19 mouse cellular contexts compared by ENCODE assay signal in the genomic region with DNA sequence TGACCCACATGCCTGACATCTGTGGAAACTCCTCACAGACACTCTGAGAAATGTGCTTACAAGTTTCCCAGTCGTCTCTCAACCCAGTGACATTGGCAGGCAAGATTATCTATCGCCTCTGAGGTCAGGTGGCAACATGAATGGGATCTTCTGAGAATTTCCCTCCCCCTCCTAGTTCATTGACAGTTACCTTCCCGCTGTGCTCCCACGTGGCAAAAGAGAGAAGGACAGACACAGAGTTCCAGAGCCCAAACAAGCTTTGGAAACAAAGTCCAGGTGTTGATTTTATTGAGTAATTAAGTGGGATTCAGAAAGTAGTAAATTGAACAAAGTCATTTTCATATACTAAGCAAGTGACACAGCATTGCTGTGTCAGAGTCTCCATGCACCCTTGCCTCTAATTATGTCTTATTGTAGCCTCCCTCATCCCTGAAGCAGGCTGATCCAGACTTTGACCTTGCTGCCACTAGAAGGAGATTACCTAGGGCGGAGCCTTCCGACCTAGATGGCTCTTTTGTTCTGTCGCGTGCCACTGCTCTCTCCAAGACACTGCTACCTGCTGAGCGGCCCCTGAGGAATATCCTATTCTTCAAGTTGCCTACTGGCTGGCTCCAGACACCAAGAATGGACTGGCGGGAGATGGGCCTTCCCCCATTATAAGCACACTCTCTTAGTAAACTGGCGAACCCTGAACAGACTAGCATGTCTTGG. TPM values are rescaled to one million over a fixed set of nuclear protein-coding genes. Genes with fewer than 3 reads are reported as not detected.
DNase-seq lines count a peak whose midpoint lies in the region; ATAC-seq and TF ChIP-seq lines count a peak whose summit lies in the region.
"Had no signal": no experiment of that assay in that cellular context is flagged by ENCODE, and none has a peak within 500 bp of the region (broad histone marks: within the 10 kb centered on the region; RNA-seq: fewer than 3 reads in every experiment).

No protein-coding gene starts in this region.

- H3K36me3 ChIP-seq in forebrain, embryonic 15.5 days = no peaks in the 10 kb centered on the region
- no peaks in the 10 kb centered on the region for H3K36me3 ChIP-seq in forebrain, embryonic 13.5 days (ENCODE audit: poor library complexity, severe bottlenecking)
- no peaks in the 10 kb centered on the region for H3K36me3 ChIP-seq in E14TG2a.4 (ENCODE audit: insufficient read depth, low read length)
- H3K36me3 ChIP-seq in midbrain, embryonic 10.5 days = no peaks in the 10 kb centered on the region
- H3K36me3 ChIP-seq: G1E; limb, embryonic 12.5 days; liver, embryonic 15.5 days had no signal

- 0 out of 2 replicates have a peak, but pooled peaks cover 3% of the 10 kb centered on the region for H3K27me3 ChIP-seq in forebrain, embryonic 15.5 days
- peaks cover 25% of the 10 kb centered on the region; the same call in 1 of the 2 replicates for H3K27me3 ChIP-seq in forebrain, embryonic 13.5 days
- H3K27me3 ChIP-seq in E14TG2a.4 (ENCODE audit: insufficient read depth, low read length) = peaks cover 24% of the 10 kb centered on the region
- peaks cover 52% of the 10 kb centered on the region for H3K27me3 ChIP-seq in midbrain, embryonic 10.5 days (ENCODE audit: low read depth, poor library complexity, severe bottlenecking)

- DNase-seq in embryo, embryonic 10.5 days (ENCODE audit: low spot score) = peak; percentile 22
- DNase-seq in midbrain, embryonic 10.5 days (ENCODE audit: low spot score) = peak; percentile 36
- no peak for DNase-seq in adrenal gland, postnatal 25 days
- DNase-seq: heart, postnatal 10 days; kidney, adult 8-10 months; lung, postnatal 4 days; spleen, adult 18-20 months had no signal

- no peak for ATAC-seq in forebrain, embryonic 15.5 days (replicated peaks)
- ATAC-seq in forebrain, embryonic 13.5 days = no peak
- ATAC-seq in monocyte, adult 5-6 weeks (replicated peaks; ENCODE audit: insufficient number of reproducible peaks, low FRiP score, low TSS enrichment, poor library complexity, severe bottlenecking) = no peak
- no peak for ATAC-seq in megakaryocyte, adult 5-6 weeks (ENCODE audit: poor library complexity, severe bottlenecking)

- TF ChIP-seq CTCF in E14TG2a.4 (conservative IDR thresholded peaks at IDR 0.05; ENCODE audit: low read length) = no peak

- H3K9me3 ChIP-seq in forebrain, embryonic 15.5 days = no peaks in the 10 kb centered on the region
- H3K9me3 ChIP-seq in forebrain, embryonic 13.5 days (replicated peaks) = 0 out of 2 replicates have a peak, but pooled peaks cover under 1% of the 10 kb centered on the region
- 0 out of 2 replicates have a peak, but pooled peaks cover under 1% of the 10 kb centered on the region for H3K9me3 ChIP-seq in E14TG2a.4 (ENCODE audit: low read length)
- peaks cover 5% of the 10 kb centered on the region; the same call in 1 of the 2 replicates for H3K9me3 ChIP-seq in midbrain, embryonic 10.5 days (replicated peaks)
- H3K9me3 ChIP-seq: G1E; liver, embryonic 15.5 days had no signal

- no peak overlapping the region for H3K27ac ChIP-seq in forebrain, embryonic 15.5 days (replicated peaks)
- no peak overlapping the region for H3K27ac ChIP-seq in forebrain, embryonic 13.5 days
- H3K27ac ChIP-seq in midbrain, embryonic 10.5 days (replicated peaks) = no peak overlapping the region
- H3K27ac ChIP-seq: limb, embryonic 12.5 days; liver, embryonic 15.5 days had no signal

- H3K4me1 ChIP-seq in forebrain, embryonic 15.5 days = no peaks in the 10 kb centered on the region
- peaks cover 4% of the 10 kb centered on the region; the same call in 1 of the 2 replicates for H3K4me1 ChIP-seq in forebrain, embryonic 13.5 days
- peaks cover 27% of the 10 kb centered on the region for H3K4me1 ChIP-seq in E14TG2a.4 (replicated peaks; ENCODE audit: low read depth, low read length)
- peaks cover 15% of the 10 kb centered on the region for H3K4me1 ChIP-seq in midbrain, embryonic 10.5 days
- H3K4me1 ChIP-seq: limb, embryonic 12.5 days; liver, embryonic 15.5 days had no signal

- WGBS in forebrain, embryonic 15.5 days = 6% methylated on average over 11 of the region's 11 CpGs
- WGBS in forebrain, embryonic 13.5 days = 2% methylated on average over 11 of the region's 11 CpGs
- 5% methylated on average over 11 of the region's 11 CpGs for WGBS in midbrain, embryonic 10.5 days

- no peak overlapping the region for H3K9ac ChIP-seq in forebrain, embryonic 15.5 days (replicated peaks)
- no peak overlapping the region for H3K9ac ChIP-seq in forebrain, embryonic 13.5 days
- H3K9ac ChIP-seq: limb, embryonic 12.5 days; liver, embryonic 15.5 days had no signal

- H3K4me3 ChIP-seq in forebrain, embryonic 15.5 days = no peak overlapping the region
- no peak overlapping the region for H3K4me3 ChIP-seq in forebrain, embryonic 13.5 days
- H3K4me3 ChIP-seq in E14TG2a.4 (replicated peaks; ENCODE audit: low read length) = peak overlapping the region; percentile 73
- peak overlapping the region; percentile 32 for H3K4me3 ChIP-seq in midbrain, embryonic 10.5 days
- H3K4me3 ChIP-seq: limb, embryonic 12.5 days; liver, embryonic 15.5 days had no signal

- H3K4me2 ChIP-seq in forebrain, embryonic 15.5 days (replicated peaks) = peak overlapping the region; percentile 10; the same call in 1 of the 2 replicates
- H3K4me2 ChIP-seq in forebrain, embryonic 13.5 days = no peak overlapping the region
- H3K4me2 ChIP-seq: limb, embryonic 12.5 days; liver, embryonic 15.5 days had no signal

RNA-seq across cellular contexts. Expression of a gene that starts 9.2 kb away (rescaled TPM):
- polyA plus RNA-seq in forebrain, embryonic 15.5 days (2015; fragmentation: Nextera tagmentation; extraction: Ambion mirVana) = not detected in 2 replicates
- polyA plus RNA-seq in forebrain, embryonic 13.5 days (2015; fragmentation: Nextera tagmentation; extraction: Ambion mirVana) = not detected in 2 replicates
- not detected in 2 replicates for polyA plus RNA-seq in midbrain, embryonic 10.5 days (2016; fragmentation: Nextera tagmentation; extraction: Ambion mirVana)
- total RNA-seq in monocyte, adult 5-6 weeks (2017) = not detected in 3 replicates
- not detected in 2 replicates for total RNA-seq in megakaryocyte, adult 5-6 weeks (2015)
- not detected in 2 replicates for total RNA-seq in megakaryocyte, adult 5-6 weeks (2017)
- total RNA-seq in adrenal gland, postnatal 25 days (2021) = not detected in 2 replicates
- total RNA-seq: heart, postnatal 10 days; left cerebral cortex, adult 18-20 months had no signal
- polyA plus RNA-seq: G1E; gonadal fat pad, adult 2 months; large intestine, adult 2 months; limb, embryonic 12.5 days; liver, embryonic 15.5 days; urinary bladder, adult 2 months had no signal

RNA-seq across cellular contexts. Expression of a gene that starts 17.4 kb away (rescaled TPM):
- not detected in 2 replicates for polyA plus RNA-seq in forebrain, embryonic 15.5 days (2015; fragmentation: Nextera tagmentation; extraction: Ambion mirVana)
- polyA plus RNA-seq in forebrain, embryonic 13.5 days (2015; fragmentation: Nextera tagmentation; extraction: Ambion mirVana) = not detected in 2 replicates
- not detected in 2 replicates for polyA plus RNA-seq in midbrain, embryonic 10.5 days (2016; fragmentation: Nextera tagmentation; extraction: Ambion mirVana)
- total RNA-seq in monocyte, adult 5-6 weeks (2017) = not detected in 3 replicates
- total RNA-seq in megakaryocyte, adult 5-6 weeks (2015) = not detected in 2 replicates
- not detected in 2 replicates for total RNA-seq in megakaryocyte, adult 5-6 weeks (2017)
- not detected in 2 replicates for total RNA-seq in adrenal gland, postnatal 25 days (2021)
- total RNA-seq: G1E; heart, postnatal 10 days; left cerebral cortex, adult 18-20 months had no signal
- polyA plus RNA-seq: G1E; large intestine, adult 2 months; limb, embryonic 12.5 days; liver, embryonic 15.5 days; urinary bladder, adult 2 months had no signal

RNA-seq across cellular contexts. Expression of a gene that starts 21.2 kb away (rescaled TPM):
- not detected in 2 replicates for polyA plus RNA-seq in forebrain, embryonic 15.5 days (2015; fragmentation: Nextera tagmentation; extraction: Ambion mirVana)
- not detected in 2 replicates for polyA plus RNA-seq in forebrain, embryonic 13.5 days (2015; fragmentation: Nextera tagmentation; extraction: Ambion mirVana)
- polyA plus RNA-seq in midbrain, embryonic 10.5 days (2016; fragmentation: Nextera tagmentation; extraction: Ambion mirVana) = not detected in 2 replicates
- not detected in 3 replicates for total RNA-seq in monocyte, adult 5-6 weeks (2017)
- total RNA-seq in megakaryocyte, adult 5-6 weeks (2015) = not detected in 2 replicates
- total RNA-seq in megakaryocyte, adult 5-6 weeks (2017) = not detected in 2 replicates
- not detected in 2 replicates for total RNA-seq in adrenal gland, postnatal 25 days (2021)
- total RNA-seq: heart, postnatal 10 days; left cerebral cortex, adult 18-20 months had no signal
- polyA plus RNA-seq: G1E; gonadal fat pad, adult 2 months; large intestine, adult 2 months; limb, embryonic 12.5 days; liver, embryonic 15.5 days; urinary bladder, adult 2 months had no signal

RNA-seq across cellular contexts. Expression of a gene that starts 37.8 kb away (rescaled TPM):
- polyA plus RNA-seq in forebrain, embryonic 15.5 days (2015; fragmentation: Nextera tagmentation; extraction: Ambion mirVana) = not detected in 2 replicates
- not detected in 2 replicates for polyA plus RNA-seq in forebrain, embryonic 13.5 days (2015; fragmentation: Nextera tagmentation; extraction: Ambion mirVana)
- not detected in 2 replicates for polyA plus RNA-seq in midbrain, embryonic 10.5 days (2016; fragmentation: Nextera tagmentation; extraction: Ambion mirVana)
- 0.32 TPM in 1 of 3 replicates, not detected in the others for total RNA-seq in monocyte, adult 5-6 weeks (2017)
- total RNA-seq in megakaryocyte, adult 5-6 weeks (2015) = not detected in 2 replicates
- not detected in 2 replicates for total RNA-seq in megakaryocyte, adult 5-6 weeks (2017)
- not detected in 2 replicates for total RNA-seq in adrenal gland, postnatal 25 days (2021)
- total RNA-seq: heart, postnatal 10 days; left cerebral cortex, adult 18-20 months had no signal
- polyA plus RNA-seq: G1E; large intestine, adult 2 months; limb, embryonic 12.5 days; liver, embryonic 15.5 days; urinary bladder, adult 2 months had no signal

RNA-seq across cellular contexts. Expression of a gene that starts 41.2 kb away (rescaled TPM):
- polyA plus RNA-seq in forebrain, embryonic 15.5 days (2015; fragmentation: Nextera tagmentation; extraction: Ambion mirVana) = not detected in 2 replicates
- not detected in 2 replicates for polyA plus RNA-seq in forebrain, embryonic 13.5 days (2015; fragmentation: Nextera tagmentation; extraction: Ambion mirVana)
- polyA plus RNA-seq in midbrain, embryonic 10.5 days (2016; fragmentation: Nextera tagmentation; extraction: Ambion mirVana) = not detected in 2 replicates
- total RNA-seq in monocyte, adult 5-6 weeks (2017) = not detected in 3 replicates
- total RNA-seq in megakaryocyte, adult 5-6 weeks (2015) = not detected in 2 replicates
- total RNA-seq in megakaryocyte, adult 5-6 weeks (2017) = not detected in 2 replicates
- total RNA-seq in adrenal gland, postnatal 25 days (2021) = not detected in 2 replicates
- total RNA-seq: heart, postnatal 10 days; left cerebral cortex, adult 18-20 months had no signal
- polyA plus RNA-seq: G1E; large intestine, adult 2 months; limb, embryonic 12.5 days; liver, embryonic 15.5 days; urinary bladder, adult 2 months had no signal

Comparison
In these comparisons a context has a peak if more than half of its experiments do, and no peak if none do; other contexts are left out.
1. H3K4me3 ChIP-seq: peak in E14TG2a.4 (single experiment) and midbrain, embryonic 10.5 days (single experiment); none in forebrain, embryonic 15.5 days (single experiment) and forebrain, embryonic 13.5 days (single experiment).